Mouse (Mus musculus) lung, adult 2 months (tissue): ENCODE results near the gene Zcwpw1. TPM values are rescaled to one million over a fixed set of nuclear protein-coding genes. Genes with fewer than 3 reads are reported as not detected.

Experiments used
- DNase-seq: peaks from one replicate; pipeline ENCODE4 v3.0.0; 2022
- H3K4me1 ChIP-seq: fragments of 200-500 bp; 2 replicates; pipeline ENCODE4 v1.6.1; 2011; ENCODE audit warnings: low read length; ENCODE audit not compliant: control insufficient read depth, insufficient read depth
- H3K4me3 ChIP-seq: fragments of 200-500 bp; replicated peaks from 2 replicates; pipeline ENCODE3; 2011; ENCODE audit warnings: low read depth, mild to moderate bottlenecking, control low read depth, low read length; ENCODE audit errors: extremely low read depth
- CTCF ChIP-seq: fragments of 200-500 bp; IDR thresholded peaks from 2 replicates; pipeline ENCODE4 v1.5.1; 2011; ENCODE audit warnings: mild to moderate bottlenecking, low read length, control low read depth; ENCODE audit not compliant: insufficient read depth
- POLR2A ChIP-seq: fragments of 200-500 bp; IDR thresholded peaks from 2 replicates; pipeline ENCODE4 v1.6.1; 2011; ENCODE audit warnings: low read depth, mild to moderate bottlenecking, control low read depth, low read length, borderline replicate concordance; ENCODE audit errors: extremely low read depth
- WGBS: fragments of 180-500 bp; shearing (Covaris S2); methylation state at CpG from one replicate; pipeline ENCODE4 v1.1.7; 2018; 5-methylcytosine and 5-hydroxymethylcytosine counted together
- polyA plus RNA-seq: library from polyadenylated mRNA; depleted of rRNA; stranded (reverse); fragments of >200 nt; gene quantifications from 2 replicates; pipeline ENCODE4 v1.2.3, GENCODE M21; 2012

Gene Zcwpw1
- polyA plus RNA-seq, 1 experiment, result 0.60 TPM

GRCm38 (mm10) chr5:137806158-137806557 lies 18.6 kb downstream of the Zcwpw1 start:
- Histone ChIP-seq H3K4me1 (no peaks in the 10 kb centered on the region), H3K4me3 (no peak overlapping the region)
- DNase-seq, result no peak
- WGBS, result 72% methylated on average over 1 of the region's 1 CpGs
- TF ChIP-seq POLR2A, result no peak
- no peak for TF ChIP-seq CTCF

GRCm38 (mm10) chr5:137808316-137808715 lies 20.7 kb downstream of the Zcwpw1 start:
- no peak for TF ChIP-seq CTCF
- no peak for TF ChIP-seq POLR2A
- WGBS, result 90% methylated on average over 5 of the region's 5 CpGs
- H3K4me3 ChIP-seq, result no peak overlapping the region
- H3K4me1 ChIP-seq, result no peaks in the 10 kb centered on the region
- no peak for DNase-seq

- H3K4me3 ChIP-seq, result no peak overlapping the region
- H3K4me1 ChIP-seq, result no peaks in the 10 kb centered on the region
- 24% methylated on average over 4 of the region's 4 CpGs for WGBS
- no peak for TF ChIP-seq POLR2A
- TF ChIP-seq CTCF, result no peak
- no peak for DNase-seq
Observed at GRCm38 (mm10) chr5:137817466-137818222, 30.0 kb downstream of the Zcwpw1 start.

- no peak overlapping the region for H3K4me3 ChIP-seq
- TF ChIP-seq POLR2A (no peak), CTCF (no peak)
- no peaks in the 10 kb centered on the region for H3K4me1 ChIP-seq
- DNase-seq, result no peak
- WGBS, result 73% methylated on average over 4 of the region's 4 CpGs
Observed at GRCm38 (mm10) chr5:137822126-137822525, 34.5 kb downstream of the Zcwpw1 start.

- TF ChIP-seq CTCF (no peak), POLR2A (no peak)
- 83% methylated on average over 1 of the region's 1 CpGs for WGBS
- H3K4me1 ChIP-seq, result no peaks in the 10 kb centered on the region
- no peak overlapping the region for H3K4me3 ChIP-seq
- DNase-seq, result no peak
Observed at GRCm38 (mm10) chr5:137822602-137823001, 35.0 kb downstream of the Zcwpw1 start.

- Histone ChIP-seq H3K4me3 (no peak overlapping the region), H3K4me1 (no peaks in the 10 kb centered on the region)
- no peak for DNase-seq
- 77% methylated on average over 6 of the region's 6 CpGs for WGBS
- TF ChIP-seq POLR2A (no peak), CTCF (no peak)
Observed at GRCm38 (mm10) chr5:137823455-137824045, 36.0 kb downstream of the Zcwpw1 start.

GRCm38 (mm10) chr5:137825030-137825429 lies 37.4 kb downstream of the Zcwpw1 start:
- no peak for TF ChIP-seq POLR2A
- no peak for TF ChIP-seq CTCF
- no peak for DNase-seq
- 88% methylated on average over 3 of the region's 3 CpGs for WGBS
- Histone ChIP-seq H3K4me1 (no peaks in the 10 kb centered on the region), H3K4me3 (no peak overlapping the region)

- TF ChIP-seq CTCF (no peak), POLR2A (no peak)
- H3K4me1 ChIP-seq, result no peaks in the 10 kb centered on the region
- H3K4me3 ChIP-seq, result no peak overlapping the region
- 82% methylated on average over 2 of the region's 2 CpGs for WGBS
- DNase-seq, result no peak
Observed at GRCm38 (mm10) chr5:137825971-137826370, 38.4 kb downstream of the Zcwpw1 start.

GRCm38 (mm10) chr5:137826421-137826820 lies 38.8 kb downstream of the Zcwpw1 start:
- TF ChIP-seq POLR2A (no peak), CTCF (no peak)
- Histone ChIP-seq H3K4me3 (no peak overlapping the region), H3K4me1 (no peaks in the 10 kb centered on the region)
- 47% methylated on average over 7 of the region's 7 CpGs for WGBS
- no peak for DNase-seq

- 79% methylated on average over 6 of the region's 6 CpGs for WGBS
- TF ChIP-seq CTCF, result no peak
- no peak overlapping the region for H3K4me3 ChIP-seq
- H3K4me1 ChIP-seq, result no peaks in the 10 kb centered on the region; the same call in 1 of the 2 replicates
- no peak for DNase-seq
Observed at GRCm38 (mm10) chr5:137828694-137829093, 41.1 kb downstream of the Zcwpw1 start.

GRCm38 (mm10) chr5:137830238-137830637 lies 42.6 kb downstream of the Zcwpw1 start:
- no peaks in the 10 kb centered on the region; the same call in 1 of the 2 replicates for H3K4me1 ChIP-seq
- TF ChIP-seq CTCF, result no peak
- TF ChIP-seq POLR2A, result no peak
- no peak for DNase-seq
- H3K4me3 ChIP-seq, result no peak overlapping the region
- WGBS, result 57% methylated on average over 7 of the region's 7 CpGs
